Mouse (Mus musculus): Measurements from ENCODE around the gene D930020B18Rik.

DNA sequence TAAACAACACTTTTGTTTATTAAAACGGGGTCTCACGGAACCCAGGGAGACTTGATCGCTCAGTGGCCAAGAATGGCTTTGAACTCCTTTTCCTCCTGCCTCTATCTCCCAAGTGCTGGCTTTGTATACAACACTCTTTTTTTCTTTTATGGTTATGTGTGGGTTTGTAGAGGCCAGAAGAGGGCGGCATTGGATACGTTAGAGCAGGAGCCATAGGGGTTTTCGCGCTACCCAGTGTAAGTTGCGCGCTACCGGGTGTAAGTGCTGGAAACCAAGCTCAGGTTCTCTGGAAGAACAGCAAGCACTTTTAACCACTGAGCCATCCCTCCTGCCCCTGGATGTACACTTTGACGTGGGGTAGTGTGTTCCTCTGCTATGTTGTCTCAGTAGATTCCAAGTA lies 53.2 kb downstream of the D930020B18Rik start:
- TF ChIP-seq CTCF (IDR thresholded peaks at IDR 0.05; ENCODE audit: extremely low read depth, insufficient read depth, insufficient read length, insufficient replicate concordance) = no peak
- TF ChIP-seq POLR2A (IDR thresholded peaks at IDR 0.05; ENCODE audit: low read depth, low read length) = no peak
